Mouse (Mus musculus): ENCODE measurements at regions not wholly inside any gene's neighbourhood (a gene's known extent, or its start where the extent isn't known, plus 50 kb on each side); places are given as distances from the start of the nearest gene placed in this dataset.

DNA sequence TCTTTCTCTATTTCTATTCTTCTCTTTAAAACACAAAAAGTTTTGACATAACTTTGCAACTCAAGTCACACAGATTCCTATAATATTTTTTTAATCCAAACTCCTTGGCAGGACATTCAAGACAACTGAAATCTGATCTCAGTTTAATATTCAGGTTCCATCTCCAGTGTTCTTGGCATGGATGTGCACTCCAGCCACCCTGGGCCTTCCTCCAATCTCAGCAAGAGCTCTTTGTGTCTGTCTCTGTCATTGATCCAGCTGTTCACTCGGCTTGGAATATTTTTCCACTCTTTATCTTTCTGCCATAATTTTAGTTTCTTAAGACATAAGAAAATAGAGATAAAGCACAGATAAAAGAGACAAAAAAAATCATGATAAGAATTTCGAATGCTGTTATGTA is 451.1 kb upstream of the Cntn3 start:
- TF ChIP-seq CTCF (IDR thresholded peaks at IDR 0.05; ENCODE audit: control insufficient read depth, insufficient read depth, insufficient replicate concordance, low read depth, low read length), result no peak
- no peak for TF ChIP-seq POLR2A (IDR thresholded peaks at IDR 0.05; ENCODE audit: control insufficient read depth, low read depth, low read length)

All from testis, adult 2 months (tissue).